Mouse (Mus musculus): ENCODE results near the gene Nup133.

DNA sequence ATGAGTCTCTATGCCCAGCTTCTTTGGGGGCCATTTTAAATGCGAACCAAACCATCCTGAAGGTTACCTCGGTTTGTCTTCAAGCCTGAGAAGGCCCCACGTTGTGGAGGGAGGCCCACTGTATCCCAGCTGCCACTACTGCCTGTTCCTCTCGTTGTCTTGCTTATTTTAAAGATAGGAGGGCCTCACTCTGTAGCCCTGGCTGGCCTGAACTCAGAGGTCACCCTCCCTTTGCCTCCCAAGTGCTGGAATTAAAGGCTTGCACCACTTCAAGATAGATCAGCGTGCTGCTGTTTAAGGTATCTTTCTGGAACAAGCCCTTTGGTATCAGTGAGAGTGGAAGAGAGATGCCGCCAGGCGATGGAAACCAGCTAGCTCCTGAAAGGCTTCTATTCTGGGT, 40.1 kb upstream of the Nup133 start:
- TF ChIP-seq CTCF (conservative IDR thresholded peaks at IDR 0.05; ENCODE audit: insufficient read depth, insufficient read length, low read depth, low read length) (no peak), POLR2A (IDR thresholded peaks at IDR 0.05; ENCODE audit: low read depth, low read length) (no peak)
